Mouse (Mus musculus) layer of hippocampus, postnatal 10 days (tissue): Measurements from ENCODE around the gene Trim52. TPM values are rescaled to one million over a fixed set of nuclear protein-coding genes. Genes with fewer than 3 reads are reported as not detected.
"Not testable (repeated sequence)": the region's sequence is repeated elsewhere in the genome, so short reads cannot be mapped to it uniquely, and the experiment has no call there.

Experiments used
- DNase-seq, 2 experiments: peaks; one replicate each; pipeline ENCODE4 v3.0.0; 2021; ENCODE audit warnings: low spot score in 2 of 2
- long read RNA-seq: library from polyadenylated mRNA; stranded (forward); transcript quantifications from one replicate; pipeline ENCODE4 v2.0.0, GENCODE M21; 2023
- total RNA-seq, 2 experiments: library from RNA; stranded (reverse); gene quantifications; 2 replicates each; pipeline ENCODE4 v1.2.3; 2021

Gene Trim52
- not detected for total RNA-seq
- long read RNA-seq, result 0 reads

DNA sequence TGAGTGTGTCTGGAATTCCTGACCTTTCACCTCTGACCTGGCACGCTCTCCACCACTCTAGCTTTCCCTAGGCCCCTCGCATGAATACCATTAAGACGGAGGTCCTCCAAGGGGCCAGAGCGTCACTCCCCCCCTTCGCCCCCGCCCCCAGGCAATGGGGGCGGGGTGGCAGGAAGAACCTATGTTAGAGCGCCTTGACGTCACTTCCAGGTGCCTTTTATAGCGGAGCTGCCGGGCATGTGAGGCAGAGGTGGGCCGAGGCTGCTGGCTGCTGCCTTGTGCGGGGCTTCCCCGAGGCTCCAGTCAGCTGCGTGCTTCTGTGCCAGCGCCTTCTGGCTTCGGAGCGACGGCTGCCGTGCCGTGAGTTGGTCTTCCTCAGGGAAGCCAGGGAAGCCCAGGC lies at the start of gene Trim52:
Gene Trim52, plus strand, starts transcription at position 219 of the 400 bp plus-strand sequence.
- no peak for DNase-seq

DNA sequence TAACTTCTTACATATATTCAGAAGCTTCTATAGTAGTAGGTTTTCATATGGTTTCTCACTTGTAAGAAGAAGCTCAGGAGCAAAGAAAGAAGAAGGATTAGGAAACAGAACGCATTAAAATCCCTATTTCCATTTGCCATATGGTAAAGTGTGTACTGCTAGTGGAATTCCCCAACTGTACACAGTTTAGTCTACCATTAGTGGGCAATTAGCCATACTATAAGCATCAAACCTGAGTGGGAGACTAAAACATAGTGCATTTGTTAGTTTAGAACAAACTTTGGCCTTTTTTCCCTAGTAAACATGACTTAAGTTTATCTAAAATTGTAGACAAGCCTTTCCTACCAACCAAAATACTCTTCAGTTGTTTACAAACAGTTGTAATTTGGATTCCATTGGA lies 33.4 kb upstream of the Trim52 start:
- DNase-seq, result no peak

DNA sequence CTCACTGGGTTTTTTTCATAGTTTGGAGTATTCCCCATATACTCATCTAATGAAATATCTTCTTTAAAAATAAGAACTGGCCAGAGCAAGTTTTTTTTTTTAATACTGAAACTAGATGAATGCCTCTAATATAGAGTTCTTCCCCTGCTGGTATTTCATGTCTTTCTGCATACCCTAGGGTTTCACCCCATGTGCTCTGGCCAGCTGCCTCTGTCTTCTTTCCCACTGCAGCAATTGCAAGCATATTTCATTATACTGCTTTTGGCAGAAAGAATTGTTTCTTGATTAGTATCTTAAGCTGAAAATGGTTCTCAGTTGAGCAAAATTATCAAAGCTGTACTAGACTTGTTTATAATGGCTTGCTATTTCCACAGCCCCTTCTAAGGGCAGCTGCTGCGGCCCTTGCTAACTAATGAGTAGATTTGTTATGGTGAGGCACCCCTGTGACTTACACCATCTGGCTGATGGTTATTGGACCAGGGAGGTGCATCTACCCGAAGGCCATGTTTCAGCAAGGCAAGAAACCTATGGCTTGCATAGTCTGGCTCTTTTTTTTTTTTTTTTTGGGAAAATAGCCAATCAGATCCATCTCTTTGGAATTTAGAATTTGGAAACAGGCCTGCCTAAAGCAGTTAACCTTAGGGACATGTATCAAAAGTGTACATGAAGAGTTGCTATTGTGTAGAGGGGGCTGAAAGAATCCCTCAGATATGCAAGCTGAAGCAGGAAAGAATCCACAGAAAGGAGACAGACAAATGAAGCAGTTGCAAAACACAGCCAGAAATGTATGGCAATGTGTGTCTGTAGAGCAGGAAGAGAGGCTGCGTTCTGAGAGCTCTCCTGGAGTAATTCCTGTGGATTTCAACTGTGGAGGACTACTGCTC lies 30.6 kb upstream of the Trim52 start:
- no peak for DNase-seq

DNA sequence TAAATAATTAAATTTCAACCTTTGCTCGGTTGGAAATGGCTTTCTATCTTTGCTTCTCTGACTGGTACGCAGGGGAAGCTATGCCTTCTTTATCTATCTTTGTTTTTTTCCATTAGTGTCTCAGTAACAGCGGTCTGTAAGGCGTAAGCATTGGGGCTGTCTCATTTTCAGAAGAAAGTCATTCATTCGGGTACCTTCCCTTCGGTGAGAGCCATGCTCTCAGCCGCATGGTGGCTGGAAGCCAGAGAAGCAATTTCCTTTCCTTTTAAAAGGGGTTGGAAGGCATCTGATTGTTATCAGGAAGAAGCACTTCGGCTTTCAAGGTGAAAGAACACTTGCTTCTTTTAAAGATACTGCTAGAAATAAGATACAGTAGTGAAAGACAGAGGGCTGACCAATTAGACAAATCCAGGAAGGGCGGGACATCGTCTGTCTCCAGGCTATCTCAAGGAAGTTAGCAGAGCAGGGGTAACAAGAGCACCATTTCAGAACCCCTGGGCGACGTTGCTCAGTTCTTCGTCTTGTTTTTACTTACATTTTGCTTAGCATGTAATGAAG lies 17.4 kb upstream of the Trim52 start:
- no peak for DNase-seq

DNA sequence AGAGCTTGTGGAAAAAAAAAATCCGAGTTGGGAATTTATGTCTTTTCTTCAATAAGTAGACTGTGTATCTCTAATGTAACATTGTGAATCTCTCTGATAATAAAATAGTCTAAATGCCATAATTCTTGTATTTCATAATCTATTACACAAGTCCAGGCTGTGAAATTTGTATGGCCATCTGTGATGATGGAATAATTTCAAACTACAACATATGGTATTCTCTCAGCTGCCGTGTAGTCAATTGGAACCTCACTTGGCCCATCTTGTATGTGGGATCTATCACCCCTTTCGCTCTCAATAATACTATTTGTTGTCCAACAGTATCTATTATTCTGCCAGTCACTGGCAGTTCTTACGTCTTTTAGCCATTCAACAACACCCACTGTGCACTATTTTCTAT lies 9.2 kb upstream of the Trim52 start:
- no peak for DNase-seq

DNA sequence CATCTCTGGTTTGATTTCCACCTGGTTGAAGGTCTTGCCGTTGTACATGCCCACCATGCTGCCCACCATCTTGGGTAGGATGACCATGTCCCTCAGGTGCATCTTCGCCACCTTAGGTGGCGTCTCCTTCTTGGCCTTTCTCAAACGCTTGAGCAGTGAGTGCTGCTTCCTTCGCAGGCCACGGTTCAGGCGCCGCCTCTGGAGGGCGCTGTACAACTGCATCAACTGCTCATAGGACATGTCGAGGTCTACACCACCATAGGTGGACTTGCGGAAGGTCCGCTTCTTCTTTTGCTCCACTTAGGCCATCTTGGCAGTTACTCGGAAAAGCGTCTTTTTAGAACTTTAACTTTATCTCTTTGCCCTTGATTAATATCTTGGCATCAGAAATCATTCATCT lies 5.1 kb upstream of the Trim52 start:
- no peak for DNase-seq

DNA sequence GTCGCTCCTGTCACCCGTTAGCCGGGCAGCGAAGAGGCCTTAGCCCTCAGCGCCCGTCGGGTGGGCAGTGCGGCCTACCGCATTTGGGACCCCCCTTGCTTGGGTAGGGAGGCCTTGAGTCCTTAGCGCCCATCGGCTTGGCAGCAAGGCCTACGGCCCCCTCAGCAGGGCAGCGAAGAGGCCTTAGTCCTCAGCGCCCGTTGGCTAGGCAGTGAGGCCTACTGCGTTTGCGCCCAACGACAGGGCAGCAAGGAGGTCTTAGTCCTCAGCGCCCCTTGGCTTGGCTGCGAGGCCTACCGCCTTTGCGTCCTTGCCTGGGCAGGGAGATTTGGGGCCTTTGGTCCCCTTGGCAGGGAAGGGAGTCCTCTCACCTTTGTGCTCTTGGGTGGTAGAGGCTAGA lies 427 bp downstream of the Trim52 start:
- no peak for DNase-seq

DNA sequence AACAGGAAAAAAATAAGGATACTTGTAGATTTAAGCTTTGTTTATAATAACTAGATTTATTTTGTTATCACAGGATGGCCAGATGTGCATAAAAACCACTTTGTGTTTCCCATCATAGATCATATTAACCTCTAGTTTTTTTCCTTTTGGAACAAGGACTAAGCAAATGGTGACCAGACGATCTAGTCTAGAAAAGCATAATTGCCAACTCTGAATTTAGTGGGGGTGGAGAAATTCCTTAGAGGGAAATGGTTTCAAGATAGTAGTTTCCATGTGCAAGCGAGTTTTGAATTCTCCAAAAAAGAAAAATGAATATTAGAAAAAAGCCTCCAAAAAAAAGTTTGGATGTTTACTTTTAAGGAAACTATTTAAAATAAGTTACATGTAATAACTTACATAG lies 13.4 kb downstream of the Trim52 start:
- DNase-seq, result no peak

DNA sequence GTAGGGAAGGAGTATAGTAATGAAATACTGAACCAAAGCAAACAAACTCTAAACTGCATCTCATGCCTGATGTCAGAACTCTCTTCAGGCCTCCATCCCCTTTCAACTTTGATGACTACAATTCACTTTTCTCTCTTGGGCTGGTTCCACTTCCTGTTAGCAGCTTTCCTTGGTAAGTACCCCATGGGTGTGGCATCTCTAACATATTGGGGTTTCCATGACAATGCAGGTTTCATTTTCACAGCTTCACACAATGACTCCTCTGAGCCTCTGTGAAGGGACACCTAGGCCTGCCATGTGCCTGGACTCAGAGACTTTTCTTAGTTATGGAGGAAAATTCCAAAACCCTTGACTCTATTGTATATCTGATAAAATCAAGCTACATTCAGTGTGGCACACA lies 30.3 kb downstream of the Trim52 start:
- DNase-seq, result no peak

DNA sequence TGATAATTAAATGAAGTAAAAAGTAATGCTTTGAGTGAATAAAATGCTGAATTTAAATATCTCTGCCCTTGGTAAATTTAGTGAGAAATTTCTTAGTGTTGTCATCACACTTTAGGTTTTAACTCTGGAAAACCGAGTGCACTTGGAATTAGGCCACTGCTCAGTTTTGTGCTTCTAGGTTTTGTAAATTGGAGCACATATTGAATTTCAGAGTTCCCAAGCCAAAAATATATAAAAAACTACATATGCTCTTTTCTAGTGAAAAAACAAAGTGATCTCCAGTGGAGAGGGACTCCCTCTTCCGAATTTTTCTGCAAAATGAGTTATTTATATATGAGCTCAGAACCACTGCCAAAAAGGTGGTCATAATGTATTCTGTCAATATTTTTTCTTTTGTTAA lies 45.2 kb downstream of the Trim52 start:
- no peak for DNase-seq

DNA sequence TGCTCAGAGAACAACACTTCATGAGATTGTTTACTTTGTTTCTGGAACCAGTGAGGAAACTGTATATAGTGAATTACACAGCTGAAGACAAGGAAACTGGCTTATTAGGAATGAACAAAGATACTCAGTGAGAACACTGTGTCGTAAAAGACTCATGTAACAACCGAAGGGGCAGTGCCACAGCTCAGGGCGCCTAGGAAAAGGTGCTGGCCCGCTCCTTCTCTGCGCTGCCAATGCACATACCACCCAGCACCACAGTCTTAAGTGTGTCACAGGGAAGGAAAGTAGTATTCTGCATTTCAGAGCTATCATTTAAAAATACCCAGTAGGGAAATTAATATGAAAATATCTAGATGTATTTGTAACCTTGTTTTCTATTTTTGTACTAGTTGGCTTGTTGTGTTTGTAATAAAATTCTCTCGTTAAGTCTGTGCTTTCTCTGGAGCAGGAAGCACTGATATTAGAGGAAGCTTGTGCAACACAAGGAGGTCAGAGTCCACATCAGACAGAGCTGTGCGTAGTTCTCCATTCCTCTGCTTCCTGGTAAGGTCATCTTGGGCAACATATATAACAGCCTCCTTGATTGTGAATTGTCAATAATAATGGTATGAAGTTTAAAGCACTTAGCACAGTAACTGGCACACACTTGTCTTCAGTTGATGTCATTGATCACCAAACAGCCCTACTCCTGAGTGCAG lies 49.0 kb downstream of the Trim52 start:
- no peak for DNase-seq

DNA sequence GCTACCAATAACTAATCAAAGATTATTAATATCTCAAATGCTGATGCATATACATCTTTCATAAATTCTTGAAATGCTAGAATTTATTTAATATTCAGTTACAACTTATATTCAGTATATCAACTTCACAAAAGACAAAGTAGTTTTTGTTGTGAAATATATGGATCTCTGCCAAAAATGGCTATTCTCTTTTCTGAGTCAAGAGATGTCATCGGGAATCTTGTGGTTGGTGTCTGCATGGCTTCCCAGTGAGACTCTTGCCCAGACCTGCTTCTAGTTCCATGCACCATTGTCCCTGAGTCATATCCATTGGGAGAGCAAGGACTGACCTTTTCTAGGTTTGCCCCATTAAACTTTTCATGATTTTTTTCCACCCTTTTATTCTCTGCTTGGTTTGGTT lies 50.5 kb downstream of the Trim52 start:
- no peak for DNase-seq

DNA sequence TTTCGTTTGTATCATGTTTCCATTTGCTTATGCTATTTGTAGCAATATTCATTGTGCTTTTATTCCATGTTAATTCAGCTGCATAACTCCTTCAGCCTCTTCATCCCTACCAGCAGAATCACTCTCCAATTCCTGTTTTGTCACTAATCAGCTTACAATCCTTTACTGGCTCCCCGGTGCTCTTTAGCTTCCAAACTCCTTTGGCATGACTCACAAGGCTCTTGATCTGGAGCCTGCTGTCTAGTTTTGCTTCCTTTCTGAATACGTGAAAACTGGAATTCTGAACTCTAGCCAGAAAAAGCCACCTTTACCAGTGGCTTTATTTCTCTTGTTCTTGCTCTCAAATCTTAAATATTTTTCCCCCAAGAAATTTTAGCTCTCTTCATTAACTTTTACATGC lies 56.3 kb downstream of the Trim52 start:
- no peak for DNase-seq

DNA sequence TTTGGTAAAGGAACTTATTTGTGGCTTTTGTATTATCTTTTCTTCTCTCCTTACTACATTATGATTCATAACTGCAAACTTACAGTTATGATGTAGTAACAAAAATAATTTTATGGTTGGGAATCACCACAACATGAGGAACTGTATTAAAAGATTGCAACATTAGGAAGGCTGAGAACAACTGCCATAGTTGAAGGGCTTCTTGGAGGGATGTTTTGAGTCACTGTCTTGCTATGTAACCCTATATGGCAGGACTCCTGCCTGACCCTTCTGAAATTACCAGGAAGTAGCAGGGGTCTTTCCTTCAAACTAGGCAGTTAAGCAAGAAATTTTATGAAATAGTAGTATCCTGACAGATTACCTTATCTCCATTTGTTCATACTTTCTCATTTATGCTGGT lies 57.2 kb downstream of the Trim52 start:
- no peak for DNase-seq

DNA sequence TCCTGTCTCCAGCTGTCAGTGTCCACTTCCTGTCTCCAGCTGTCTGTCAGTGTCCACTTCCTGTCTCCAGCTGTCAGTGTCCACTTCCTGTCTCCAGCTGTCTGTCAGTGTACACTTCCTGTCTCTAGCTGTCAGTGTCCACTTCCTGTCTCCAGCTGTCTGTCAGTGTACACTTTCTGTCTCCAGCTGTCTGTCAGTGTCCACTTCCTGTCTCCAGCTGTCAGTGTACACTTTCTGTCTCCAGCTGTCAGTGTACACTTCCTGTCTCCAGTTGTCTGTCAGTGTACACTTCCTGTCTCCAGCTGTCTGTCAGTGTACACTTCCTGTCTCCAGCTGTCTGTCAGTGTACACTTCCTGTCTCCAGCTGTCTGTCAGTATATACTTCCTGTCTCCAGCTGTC lies 57.9 kb downstream of the Trim52 start:
- DNase-seq, result not testable (repeated sequence)

DNA sequence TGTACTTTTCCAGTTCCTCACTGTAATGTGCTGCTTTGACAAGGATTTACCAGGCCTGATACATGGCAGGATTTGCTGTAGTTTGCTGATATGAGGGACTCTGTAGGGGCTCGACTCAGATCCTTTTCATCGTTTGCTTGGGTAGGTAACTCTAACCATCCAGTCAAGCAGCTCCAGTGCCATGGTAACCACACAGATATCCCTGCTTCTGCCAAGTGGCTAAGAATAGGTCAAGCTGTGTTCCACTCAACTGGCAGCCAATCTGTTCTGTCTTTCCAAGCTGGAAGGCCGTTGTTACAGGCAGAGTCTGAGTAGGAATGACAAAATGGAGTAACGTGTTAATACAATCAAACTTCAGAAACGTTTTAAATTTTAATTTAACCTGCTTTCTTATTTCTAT lies 70.9 kb downstream of the Trim52 start:
- peak; percentile 15 to 16 for DNase-seq

DNA sequence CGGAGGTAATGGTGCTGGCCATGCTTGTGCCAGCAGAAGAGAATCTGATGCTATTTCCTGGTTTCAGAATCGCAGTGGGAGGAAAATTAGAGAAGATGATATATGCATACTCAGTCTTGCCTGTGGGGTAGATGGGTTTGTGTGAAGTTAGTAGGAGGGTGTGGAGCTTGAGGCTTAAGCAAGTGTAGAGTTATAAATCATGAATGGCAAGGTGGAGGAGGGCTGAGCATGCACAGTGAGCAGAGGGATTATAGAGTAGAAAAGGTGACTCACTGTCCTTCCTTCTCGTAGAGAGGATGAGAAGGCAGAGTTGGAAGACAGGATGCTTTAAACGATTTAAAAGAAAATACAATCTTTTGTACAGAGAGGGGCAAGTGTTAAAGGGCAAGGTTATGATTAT lies 72.2 kb downstream of the Trim52 start:
- DNase-seq, result no peak

DNA sequence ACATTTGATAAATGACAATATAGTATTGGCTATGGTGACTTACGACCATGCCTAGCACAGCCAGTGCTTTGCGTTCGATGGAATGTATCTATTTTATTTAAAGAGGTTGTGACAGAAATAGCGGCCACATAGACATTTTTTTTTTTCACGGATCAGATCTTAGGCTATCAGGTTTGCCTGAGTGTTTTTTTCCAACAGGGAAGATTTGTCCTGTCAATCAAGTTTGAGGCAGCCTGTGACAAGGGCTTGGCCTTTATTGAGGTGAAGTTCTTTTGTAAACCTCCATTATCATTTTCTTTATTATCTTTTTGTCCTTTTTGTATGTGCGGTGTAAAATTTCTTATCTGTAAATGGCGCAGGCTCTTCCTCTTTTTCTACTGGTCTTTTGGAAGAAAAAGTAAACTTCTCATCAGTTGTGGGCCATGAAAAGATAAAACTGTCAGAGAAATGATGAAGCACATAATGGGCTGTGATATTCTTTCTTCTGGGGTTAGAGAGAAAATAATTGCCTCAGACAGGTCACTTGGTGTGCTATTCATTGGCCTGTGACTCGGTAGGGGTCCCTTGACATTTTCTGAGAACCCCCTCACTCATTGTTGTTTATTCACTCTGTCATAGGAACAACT lies 73.2 kb downstream of the Trim52 start:
- no peak for DNase-seq

DNA sequence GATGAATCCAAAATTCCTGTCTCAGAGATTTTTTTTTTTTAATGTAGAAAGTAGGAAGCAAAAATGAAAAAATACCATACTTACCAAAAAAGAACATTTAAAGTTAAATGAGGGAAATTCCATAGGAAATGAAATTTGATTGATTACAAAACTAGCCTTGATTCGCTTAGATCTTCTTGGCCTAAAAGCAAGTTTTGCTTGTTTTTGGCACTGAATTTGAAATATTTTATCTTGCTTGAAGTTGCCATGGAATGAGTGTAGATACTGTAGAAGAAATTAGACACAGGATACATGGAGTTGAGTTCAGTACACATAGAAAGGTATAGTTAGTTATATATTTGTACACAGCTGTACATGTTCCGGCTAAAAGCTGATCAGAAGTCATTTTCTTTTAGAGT lies 73.7 kb downstream of the Trim52 start:
- no peak for DNase-seq

DNA sequence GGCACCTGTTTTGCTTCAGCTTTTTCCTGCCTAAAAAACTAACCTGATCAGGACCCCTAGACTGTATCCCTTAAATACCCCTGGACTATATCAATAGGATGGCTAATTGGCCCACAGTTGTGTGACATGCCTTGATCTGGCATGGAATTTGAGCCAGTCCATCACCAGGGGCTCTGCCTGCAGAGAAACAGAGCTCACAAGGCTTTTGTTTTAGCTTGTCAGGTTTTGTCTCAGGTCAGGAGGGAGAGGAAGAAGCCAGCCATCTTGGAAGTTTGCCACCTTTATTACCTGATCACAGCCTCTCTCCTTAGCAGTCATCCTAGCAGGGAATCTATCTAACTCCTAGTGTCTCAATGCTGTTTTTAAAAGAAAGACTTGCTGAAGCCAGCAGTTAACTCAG lies 74.6 kb downstream of the Trim52 start:
- DNase-seq, result no peak

DNA sequence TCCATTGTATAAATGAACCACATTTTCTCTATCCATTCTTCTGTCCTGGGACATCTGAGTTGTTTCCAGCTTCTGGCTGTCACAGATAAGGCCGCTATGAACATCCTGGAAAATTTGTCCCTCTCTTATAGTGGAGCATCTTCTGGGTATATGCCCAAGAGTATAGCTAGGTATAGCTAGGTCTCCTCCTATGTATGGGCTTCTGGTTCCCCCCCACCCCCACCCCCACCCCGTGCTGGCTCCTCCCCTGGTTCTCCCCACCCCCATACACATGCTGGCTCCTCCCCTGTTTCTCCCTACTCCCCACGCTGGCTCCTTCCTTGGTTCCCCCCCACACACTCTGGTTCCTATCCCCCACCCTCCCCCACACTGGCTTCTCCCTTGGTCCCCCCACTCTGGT lies 78.0 kb downstream of the Trim52 start:
- DNase-seq, result no peak
